Mouse (Mus musculus): ENCODE data around the gene Cyp8b1.

Gene Cyp8b1

GRCm38 (mm10) chr9:121915056-121915455, 1.0 kb downstream of the Cyp8b1 start:
- no peak for DNase-seq (ENCODE audit: low spot score in 2 of 2)

- DNase-seq (ENCODE audit: low spot score in 2 of 2) = no peak
Measured at GRCm38 (mm10) chr9:121914226-121914757, 1.8 kb downstream of the Cyp8b1 start.

- DNase-seq (ENCODE audit: low spot score in 2 of 2) = no peak
Measured at GRCm38 (mm10) chr9:121912786-121913185, 3.3 kb downstream of the Cyp8b1 start.

DNA sequence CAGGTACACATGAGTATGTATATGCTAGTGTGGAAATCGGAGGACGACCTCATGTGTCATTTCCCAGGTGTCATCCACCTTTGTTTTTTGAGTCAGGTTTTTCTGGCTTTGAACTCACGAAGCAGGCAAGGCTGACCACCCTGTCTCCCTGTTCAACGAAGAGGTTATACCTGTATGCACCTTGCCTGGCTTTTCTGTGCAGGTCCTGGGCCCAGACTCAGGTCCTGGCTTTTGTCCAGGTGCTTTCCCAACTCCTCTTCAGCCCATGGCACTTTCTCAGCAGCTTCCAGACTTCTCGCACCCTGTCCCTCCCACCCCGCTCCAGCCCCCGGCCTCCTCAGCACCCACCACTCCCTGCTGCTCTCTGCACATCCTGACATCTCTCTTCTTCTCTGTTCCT, 4.9 kb downstream of the Cyp8b1 start:
- DNase-seq (ENCODE audit: low spot score in 2 of 2) = no peak

GRCm38 (mm10) chr9:121909635-121910034, 6.5 kb downstream of the Cyp8b1 start:
- no peak for DNase-seq (ENCODE audit: low spot score in 2 of 2)

GRCm38 (mm10) chr9:121908321-121908720, 7.8 kb downstream of the Cyp8b1 start:
- DNase-seq (ENCODE audit: low spot score in 2 of 2) = no peak

DNA sequence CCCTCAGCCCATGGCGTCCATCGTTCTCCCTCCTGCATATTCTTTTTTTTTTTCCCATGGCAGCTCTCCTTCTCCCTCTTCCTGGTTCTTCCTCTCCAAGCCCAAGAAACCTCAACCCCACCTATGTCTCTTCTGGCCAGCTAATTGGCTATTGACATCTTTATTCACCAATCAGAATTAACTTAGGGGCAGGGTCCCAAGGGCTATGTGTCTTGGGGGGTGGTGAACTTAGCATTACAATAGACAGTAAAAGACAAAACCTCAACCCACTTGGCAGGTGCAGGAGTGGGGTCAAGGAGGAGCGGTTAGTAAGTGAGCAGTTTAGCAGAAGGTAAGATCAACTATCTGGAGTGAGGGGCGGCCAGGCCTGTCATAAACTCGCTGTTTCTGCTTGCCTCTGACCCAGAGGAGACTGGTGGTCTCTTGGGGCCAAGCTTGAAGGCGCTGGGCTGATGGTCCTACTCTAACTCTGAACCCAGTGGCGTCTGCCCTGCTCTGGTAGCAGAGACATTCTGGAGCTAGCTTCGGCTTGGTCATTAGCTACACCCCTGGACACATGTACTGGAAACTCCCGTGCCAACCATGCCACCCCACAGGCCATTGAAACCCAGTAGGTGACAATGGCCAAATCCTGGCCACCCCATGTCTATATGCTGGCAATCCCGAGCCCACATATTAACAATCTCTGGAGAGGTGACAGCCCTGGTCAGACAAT, 8.6 kb downstream of the Cyp8b1 start:
- no peak for DNase-seq (ENCODE audit: low spot score in 2 of 2)

- no peak for DNase-seq (ENCODE audit: low spot score in 2 of 2)
Measured at GRCm38 (mm10) chr9:121906456-121906855, 9.6 kb downstream of the Cyp8b1 start.

DNA sequence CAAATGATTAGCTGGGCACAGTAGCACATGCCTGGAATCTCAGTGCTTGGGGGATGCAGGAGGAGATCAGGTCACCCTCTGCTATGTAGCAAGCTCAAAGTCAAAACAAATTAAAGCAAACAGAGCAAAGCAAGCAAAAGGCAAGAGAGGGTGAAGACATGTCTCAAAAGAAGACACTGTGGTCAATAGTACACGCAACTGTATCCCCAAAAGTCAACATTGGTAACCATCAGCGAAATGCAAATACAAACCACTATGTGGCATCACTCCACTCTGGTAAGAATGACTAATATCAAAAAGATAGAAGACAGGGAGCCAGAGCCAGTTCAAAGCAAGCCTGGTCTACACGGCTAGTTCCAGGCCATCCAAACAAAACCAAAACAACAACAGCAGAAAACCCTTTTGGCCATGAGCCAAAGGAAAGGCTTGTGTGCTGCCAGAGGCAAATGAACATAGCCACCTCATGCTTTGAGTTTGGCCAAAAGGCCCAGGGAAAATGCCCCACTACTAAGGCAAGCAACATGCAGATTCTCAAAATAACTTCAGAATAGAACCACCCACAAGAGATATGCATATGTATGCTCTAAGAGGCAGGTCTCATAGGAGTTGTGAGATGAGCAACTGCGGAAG, 10.4 kb downstream of the Cyp8b1 start:
- DNase-seq (ENCODE audit: low spot score in 2 of 2) = no peak

- no peak for DNase-seq (ENCODE audit: low spot score in 2 of 2)
Measured at GRCm38 (mm10) chr9:121904946-121905345, 11.2 kb downstream of the Cyp8b1 start.

DNA sequence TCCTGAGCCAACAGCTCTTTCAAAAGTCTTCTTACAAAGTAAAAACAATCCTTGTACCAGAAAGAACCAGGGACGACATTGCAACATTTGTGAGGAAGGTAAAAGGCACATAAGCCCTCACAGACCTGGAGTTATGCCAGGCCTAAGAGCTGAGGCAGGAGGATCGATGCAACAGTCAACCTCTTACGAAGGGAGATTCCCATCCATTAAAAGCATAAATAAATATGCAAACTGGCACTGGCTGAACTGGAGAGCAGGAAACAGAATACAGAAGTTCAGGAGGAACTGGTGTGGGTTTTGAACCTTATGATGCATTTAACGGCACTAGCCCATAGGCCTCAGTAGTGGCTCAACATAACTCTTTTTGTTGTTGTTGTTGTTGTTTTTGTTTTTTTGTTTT, 11.8 kb downstream of the Cyp8b1 start:
- DNase-seq (ENCODE audit: low spot score in 2 of 2) = no peak

DNA sequence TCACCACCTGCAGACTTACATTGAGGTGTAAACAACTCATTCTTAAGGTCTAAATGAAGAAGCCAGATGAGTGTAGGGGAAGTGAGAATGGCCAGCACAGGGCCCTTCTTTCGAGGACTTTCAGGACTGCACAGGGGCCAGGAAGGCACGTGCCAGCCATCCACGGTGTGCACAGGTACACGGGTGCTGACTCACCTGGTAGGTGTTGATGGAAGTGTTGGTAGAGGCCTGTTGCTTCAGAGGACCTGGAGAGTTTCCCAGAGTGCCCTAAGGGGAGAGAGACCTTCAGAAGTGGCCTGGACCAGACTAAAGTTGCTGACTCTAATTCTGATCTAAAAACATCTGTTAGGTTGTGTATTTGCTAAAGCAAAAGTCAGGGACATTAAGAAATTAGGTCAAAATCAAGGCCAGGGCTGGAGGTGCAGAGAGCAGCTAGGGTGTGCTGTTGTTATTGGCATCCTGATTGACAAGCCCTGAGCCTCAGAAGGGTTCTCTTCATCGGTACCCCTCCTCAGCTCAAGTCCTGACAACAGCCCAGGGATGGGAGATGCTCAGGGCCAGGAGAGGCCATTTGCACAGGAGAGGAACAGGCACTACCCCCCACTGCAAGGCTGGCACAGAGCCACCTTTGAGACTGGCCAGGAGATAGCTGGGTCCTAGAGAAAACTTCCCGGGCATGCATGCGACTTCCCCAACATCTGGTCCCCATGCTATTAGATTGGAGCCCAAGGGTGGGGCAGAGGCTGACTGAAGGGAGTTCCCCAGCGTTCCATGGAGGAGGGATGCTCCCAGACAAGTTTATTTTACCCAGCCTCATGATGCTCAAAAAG, 12.4 kb downstream of the Cyp8b1 start:
- DNase-seq (ENCODE audit: low spot score in 2 of 2) = peak; percentile 35 to 43

DNA sequence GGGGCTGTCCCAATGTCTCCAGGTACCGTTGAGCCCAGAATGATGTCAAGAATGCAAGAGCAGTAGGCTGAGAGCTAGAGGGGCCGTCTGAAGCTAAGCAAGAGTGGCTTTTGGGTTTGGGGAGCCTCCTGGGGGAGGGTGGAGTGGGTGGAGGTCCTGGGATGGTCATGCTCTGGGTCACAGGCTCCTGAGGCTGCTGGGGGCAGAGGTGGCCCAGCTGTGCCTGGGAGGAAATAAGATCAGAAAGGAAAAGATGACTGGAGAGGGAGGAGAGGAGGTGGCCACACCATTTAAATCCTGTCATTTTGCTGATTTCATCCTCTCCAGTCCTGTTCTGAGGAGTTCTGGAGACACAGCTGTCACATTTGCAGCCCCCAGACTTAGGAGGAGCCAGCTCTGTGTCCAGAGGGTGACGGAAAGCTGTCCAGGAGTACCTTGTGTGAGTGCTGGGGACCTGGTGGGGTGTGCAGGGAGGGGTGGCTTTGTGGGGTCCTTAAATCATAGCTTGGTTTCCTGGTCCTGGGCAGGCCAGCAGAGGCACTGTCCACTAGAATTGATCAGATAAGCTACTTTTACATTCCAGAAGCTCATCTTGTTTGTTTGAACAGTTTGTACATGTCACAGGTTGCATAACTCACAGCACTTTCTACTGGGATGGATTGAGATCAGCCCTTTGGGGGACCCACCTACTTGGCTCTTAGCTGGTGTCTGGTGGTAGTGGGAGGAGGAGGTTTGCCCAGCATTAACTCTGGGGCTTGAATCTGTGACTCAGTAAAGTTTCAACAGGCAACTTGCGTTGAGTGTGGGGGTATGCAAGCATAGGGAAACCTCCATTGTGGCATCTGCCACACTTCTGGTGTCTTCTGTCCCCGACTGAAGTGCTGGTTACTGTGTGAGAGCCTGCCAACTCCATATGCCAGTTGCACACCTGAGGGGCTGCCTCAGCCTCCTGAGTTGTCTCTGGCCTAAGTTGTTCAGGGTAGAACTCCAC, 14.1 kb downstream of the Cyp8b1 start:
- no peak for DNase-seq (ENCODE audit: low spot score in 2 of 2)

GRCm38 (mm10) chr9:121900282-121900855, 15.7 kb downstream of the Cyp8b1 start:
- no peak for DNase-seq (ENCODE audit: low spot score in 2 of 2)

DNA sequence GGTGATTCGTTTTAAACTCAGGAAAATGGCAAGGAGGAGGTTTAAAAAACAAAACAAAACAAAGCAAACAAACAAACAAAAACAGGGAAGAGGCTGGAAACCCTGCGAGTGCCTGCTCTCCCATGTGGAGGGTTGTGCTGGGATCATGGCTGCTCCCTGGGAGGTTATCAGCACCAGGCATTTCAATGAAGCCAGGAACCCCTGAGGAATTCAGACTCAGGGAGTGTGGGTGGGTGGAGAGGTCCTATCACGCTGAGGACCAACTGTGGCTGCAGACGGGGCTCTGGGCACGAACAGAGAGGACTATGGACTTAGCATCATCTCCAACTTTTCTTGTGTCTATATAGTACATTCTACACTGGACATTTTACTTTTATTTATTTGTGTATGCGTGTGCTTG, 16.8 kb downstream of the Cyp8b1 start:
- DNase-seq (ENCODE audit: low spot score in 2 of 2) = no peak

DNA sequence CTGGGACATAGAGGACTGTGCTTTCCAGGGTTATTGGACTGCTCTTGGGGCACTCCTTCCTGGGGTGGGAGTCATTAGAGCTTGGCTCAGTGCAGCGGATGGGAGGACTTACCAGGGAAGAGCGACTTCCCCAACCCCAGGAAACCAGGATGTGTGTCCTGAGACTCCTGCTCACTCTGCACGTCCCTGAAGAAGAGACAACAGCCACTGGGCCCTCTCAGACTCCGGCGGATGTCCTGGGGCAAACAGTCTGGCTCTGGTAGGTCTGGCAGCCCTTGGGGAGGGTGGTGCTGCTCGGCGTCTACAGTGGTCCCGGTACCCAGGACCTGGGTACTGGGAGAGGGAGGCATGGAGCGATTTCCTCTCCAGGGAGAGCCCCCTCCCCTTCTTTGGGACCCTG, 17.9 kb downstream of the Cyp8b1 start, which contains the start of gene Ackr2:
Ackr2 (plus strand) TSS at position 111 of the 400 bp plus-strand sequence.
- DNase-seq (ENCODE audit: low spot score in 2 of 2) = no peak

DNA sequence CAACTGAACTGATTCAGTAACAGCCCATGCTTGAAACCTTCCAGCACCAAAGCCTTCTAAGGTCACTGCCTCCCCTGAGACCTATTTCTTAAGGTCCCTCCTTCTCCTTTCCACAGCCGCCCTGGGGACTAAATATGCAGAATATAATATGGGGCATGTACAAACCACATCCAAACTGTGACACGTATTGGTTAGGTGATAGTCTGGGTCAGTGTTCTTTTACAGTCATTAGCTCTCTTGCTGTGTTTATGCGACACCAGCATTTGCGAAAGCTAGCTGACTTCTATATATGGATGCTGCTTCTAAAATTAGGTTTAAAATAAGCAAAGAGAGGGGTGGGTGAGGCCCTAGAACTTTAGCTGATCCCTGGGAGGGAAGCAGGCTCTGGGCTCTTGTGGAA, 19.3 kb downstream of the Cyp8b1 start:
- no peak for DNase-seq (ENCODE audit: low spot score in 2 of 2)

GRCm38 (mm10) chr9:121895392-121895993, 20.6 kb downstream of the Cyp8b1 start:
- peak; percentile 43 to 60 for DNase-seq (ENCODE audit: low spot score in 2 of 2)

GRCm38 (mm10) chr9:121894447-121894846, 21.7 kb downstream of the Cyp8b1 start:
- peak in 1 of 2 experiments; percentile 37 for DNase-seq (ENCODE audit: low spot score in 2 of 2)

DNA sequence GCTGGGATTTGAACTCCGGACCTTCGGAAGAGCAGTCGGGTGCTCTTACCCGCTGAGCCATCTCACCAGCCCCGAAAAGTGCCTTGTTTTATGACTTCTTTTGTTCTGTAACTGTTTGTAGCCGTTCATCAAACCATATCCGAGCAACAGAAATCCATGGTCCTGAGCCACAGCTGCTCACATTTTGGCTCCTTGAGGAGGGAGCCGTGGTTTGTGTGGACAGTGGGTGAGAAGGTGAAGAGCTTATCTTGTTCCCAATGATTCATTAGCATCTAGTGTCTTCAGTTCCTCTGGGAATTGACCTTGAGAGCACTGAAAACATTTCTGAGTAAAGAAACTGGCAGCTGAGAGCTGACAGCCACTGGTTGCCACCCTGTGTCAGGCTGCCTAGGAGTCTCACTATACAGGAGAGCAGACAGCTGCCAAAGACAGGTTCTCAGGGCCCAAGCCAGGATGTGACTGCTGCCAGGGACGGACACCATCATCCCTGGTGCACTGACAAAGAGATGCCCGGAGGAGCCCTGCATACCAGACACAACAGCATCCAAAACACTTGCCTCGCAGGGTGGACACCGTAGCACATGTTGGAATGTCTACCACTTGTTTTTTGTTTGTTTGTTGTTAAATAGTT, 23.9 kb downstream of the Cyp8b1 start:
- no peak for DNase-seq (ENCODE audit: low spot score in 2 of 2)
